Mouse (Mus musculus): ENCODE data around the gene Phlpp2. TPM values are rescaled to one million over a fixed set of nuclear protein-coding genes. Genes with fewer than 3 reads are reported as not detected.

Gene Phlpp2
- polyA plus RNA-seq, 1 experiment from 2014 or later: 3.7 TPM

DNA sequence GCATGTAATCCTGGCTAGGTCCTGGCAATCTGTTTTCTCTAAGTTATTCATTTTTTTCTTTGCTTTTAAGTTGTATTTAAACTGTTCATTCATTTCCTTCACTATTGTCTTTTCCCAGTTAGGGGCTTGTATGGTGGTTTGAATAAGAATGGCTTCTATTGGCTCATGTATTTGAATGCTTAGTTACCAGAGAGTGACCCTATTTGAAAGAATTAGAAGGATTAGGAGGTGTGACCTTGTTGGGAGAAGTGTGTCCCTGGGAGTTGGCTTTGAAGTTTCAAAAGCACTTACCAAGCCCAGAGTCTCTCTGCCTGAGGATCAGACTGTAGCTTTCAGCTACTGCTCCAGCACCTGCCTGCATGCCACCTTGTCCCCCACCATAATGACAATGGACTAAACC is 17.0 kb downstream of the Phlpp2 start:
- DNase-seq (ENCODE audit: low spot score): no peak
- no peaks in the 10 kb centered on the region for H3K9me3 ChIP-seq (ENCODE audit: control insufficient read depth, low read length)

DNA sequence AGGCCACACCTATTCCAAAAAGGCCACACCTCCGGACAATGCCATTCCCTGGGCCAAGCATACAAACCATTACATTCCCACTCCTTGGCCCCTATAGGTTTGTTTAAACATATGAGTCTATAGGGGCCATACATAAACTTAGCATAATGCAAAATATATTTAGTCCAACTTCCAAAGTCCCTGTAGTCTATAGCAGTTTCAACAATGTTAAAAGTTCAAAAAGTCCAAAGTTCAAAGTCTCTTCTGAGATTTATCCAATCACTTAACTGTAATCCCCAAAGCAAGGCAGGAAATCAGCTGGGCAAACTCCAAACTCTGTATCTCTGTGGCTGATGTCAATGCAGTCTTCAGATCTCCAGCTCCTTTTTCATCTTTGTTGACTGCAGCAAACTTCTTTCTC is 20.9 kb downstream of the Phlpp2 start:
- Histone ChIP-seq H3K27me3 (replicated peaks; ENCODE audit: control insufficient read depth, insufficient read depth, low read length) (no peaks in the 10 kb centered on the region), H3K27ac (ENCODE audit: low read depth, low read length) (no peak overlapping the region), H3K4me3 (ENCODE audit: low read depth, low read length) (no peak overlapping the region), H3K36me3 (ENCODE audit: control insufficient read depth, insufficient read depth, low read length) (peaks cover 7% of the 10 kb centered on the region), H3K4me2 (no peak overlapping the region), H3K9ac (ENCODE audit: low read depth, low read length) (no peak overlapping the region), H3K4me1 (replicated peaks; ENCODE audit: control insufficient read depth, insufficient read depth, low read length) (no peaks in the 10 kb centered on the region; the same call in 1 of the 2 replicates), H3K9me3 (ENCODE audit: control insufficient read depth, low read length) (no peaks in the 10 kb centered on the region)
- WGBS: 87% methylated on average over 1 of the region's 1 CpGs
- DNase-seq (ENCODE audit: low spot score): no peak
- ATAC-seq (replicated peaks; ENCODE audit: low FRiP score): no peak

More for the DNA sequence above, 17.0 kb downstream of the Phlpp2 start:
- H3K9ac ChIP-seq (ENCODE audit: low read depth, low read length): no peak overlapping the region
- no peak overlapping the region for H3K27ac ChIP-seq (ENCODE audit: low read depth, low read length)
- H3K4me1 ChIP-seq (replicated peaks; ENCODE audit: control insufficient read depth, insufficient read depth, low read length): no peaks in the 10 kb centered on the region; the same call in 1 of the 2 replicates
- H3K27me3 ChIP-seq (replicated peaks; ENCODE audit: control insufficient read depth, insufficient read depth, low read length): no peaks in the 10 kb centered on the region
- H3K36me3 ChIP-seq (ENCODE audit: control insufficient read depth, insufficient read depth, low read length): peaks cover 11% of the 10 kb centered on the region; the same call in 1 of the 2 replicates
- no peak overlapping the region for H3K4me3 ChIP-seq (ENCODE audit: low read depth, low read length)
- ATAC-seq (replicated peaks; ENCODE audit: low FRiP score): no peak
- H3K4me2 ChIP-seq: no peak overlapping the region

DNA sequence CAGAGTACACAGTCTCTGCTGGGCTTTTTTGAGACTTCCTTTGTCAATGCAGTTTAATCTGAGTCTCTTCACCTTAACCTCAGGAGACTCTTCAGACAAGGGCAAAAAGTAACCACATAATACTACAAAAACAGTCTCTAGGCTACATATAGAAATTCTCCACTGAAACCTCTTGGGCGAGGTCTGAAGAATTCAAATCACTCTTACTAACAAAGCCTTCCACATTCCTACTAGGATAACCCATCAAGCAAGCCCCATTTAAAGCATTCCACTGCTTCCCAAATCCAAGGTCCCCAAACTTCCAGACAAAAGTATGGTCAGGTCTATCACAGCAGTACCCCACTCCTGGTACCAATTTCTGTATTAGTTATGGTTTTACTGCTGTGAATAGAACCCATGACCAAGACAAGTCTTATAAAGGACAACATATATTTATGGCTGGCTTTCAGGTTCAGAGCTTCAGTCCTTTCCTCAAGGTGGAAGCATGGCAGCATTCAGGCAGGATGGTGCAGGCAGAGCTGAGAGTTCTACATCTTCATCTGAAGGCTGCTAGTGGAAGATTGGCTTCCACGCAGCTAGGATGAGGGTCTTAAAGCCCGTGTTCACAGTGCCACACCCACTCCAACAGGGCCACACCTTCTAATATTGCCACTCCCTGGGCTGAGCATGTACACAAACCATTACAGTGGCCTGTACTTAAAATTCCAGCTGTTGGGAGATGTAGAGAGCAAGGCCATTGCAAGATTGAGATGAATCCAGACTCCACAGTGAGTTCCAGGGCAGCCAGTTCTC is 22.6 kb downstream of the Phlpp2 start:
- Histone ChIP-seq H3K27ac (ENCODE audit: low read depth, low read length) (no peak overlapping the region), H3K4me3 (ENCODE audit: low read depth, low read length) (no peak overlapping the region), H3K9me3 (ENCODE audit: control insufficient read depth, low read length) (no peaks in the 10 kb centered on the region), H3K4me1 (replicated peaks; ENCODE audit: control insufficient read depth, insufficient read depth, low read length) (no peaks in the 10 kb centered on the region; the same call in 1 of the 2 replicates), H3K27me3 (replicated peaks; ENCODE audit: control insufficient read depth, insufficient read depth, low read length) (no peaks in the 10 kb centered on the region), H3K9ac (ENCODE audit: low read depth, low read length) (no peak overlapping the region), H3K4me2 (no peak overlapping the region), H3K36me3 (ENCODE audit: control insufficient read depth, insufficient read depth, low read length) (peaks cover 9% of the 10 kb centered on the region)
- ATAC-seq (replicated peaks; ENCODE audit: low FRiP score) (no peak), DNase-seq (ENCODE audit: low spot score) (no peak)
- WGBS: 75% methylated on average over 3 of the region's 3 CpGs

DNA sequence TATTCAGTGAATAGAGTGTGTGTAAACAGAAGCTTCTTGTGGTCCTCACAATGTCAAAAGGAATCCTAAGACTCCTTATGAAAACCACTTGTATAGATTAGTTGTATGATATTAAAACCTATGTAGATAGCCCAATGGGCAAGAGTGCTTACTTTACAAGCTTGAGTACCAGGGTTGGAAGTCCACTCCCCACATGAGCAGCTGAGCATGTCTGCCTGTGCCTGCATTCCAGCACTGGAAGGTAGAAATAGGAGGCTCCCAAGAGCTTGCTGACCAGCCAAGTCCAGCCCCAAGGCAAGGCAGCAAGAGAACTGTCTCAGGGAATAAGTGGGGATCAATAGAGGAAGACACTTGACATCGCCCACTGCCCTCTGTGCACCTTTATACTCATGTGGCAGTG is 26.3 kb downstream of the Phlpp2 start:
- no peaks in the 10 kb centered on the region for H3K4me1 ChIP-seq (replicated peaks; ENCODE audit: control insufficient read depth, insufficient read depth, low read length)
- ATAC-seq (replicated peaks; ENCODE audit: low FRiP score) (no peak), DNase-seq (ENCODE audit: low spot score) (no peak)
- no peaks in the 10 kb centered on the region for H3K9me3 ChIP-seq (ENCODE audit: control insufficient read depth, low read length)
- no peak overlapping the region for H3K4me3 ChIP-seq (ENCODE audit: low read depth, low read length)
- 93% methylated on average over 1 of the region's 1 CpGs for WGBS
- peaks cover 5% of the 10 kb centered on the region for H3K36me3 ChIP-seq (ENCODE audit: control insufficient read depth, insufficient read depth, low read length)
- no peaks in the 10 kb centered on the region for H3K27me3 ChIP-seq (replicated peaks; ENCODE audit: control insufficient read depth, insufficient read depth, low read length)
- H3K9ac ChIP-seq (ENCODE audit: low read depth, low read length): no peak overlapping the region
- no peak overlapping the region for H3K4me2 ChIP-seq
- H3K27ac ChIP-seq (ENCODE audit: low read depth, low read length): no peak overlapping the region

DNA sequence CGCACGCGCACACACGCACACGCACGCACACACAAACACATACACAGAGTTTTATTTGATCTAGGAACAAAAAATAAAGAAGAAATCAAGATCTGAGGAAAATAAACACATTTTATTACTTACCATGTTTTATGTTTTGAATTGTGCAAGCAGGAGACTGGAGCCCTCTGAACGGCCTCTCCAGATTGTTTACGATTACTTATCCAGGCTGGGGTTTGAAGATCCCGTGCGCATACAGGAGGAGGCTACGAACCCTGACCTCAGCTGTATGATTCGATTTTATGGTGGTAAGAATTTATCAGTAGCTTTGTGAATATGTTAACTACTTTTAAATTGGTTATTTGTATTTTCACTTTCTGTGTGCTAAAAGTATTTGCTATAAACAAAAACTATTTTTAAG is 27.0 kb downstream of the Phlpp2 start:
- 91% methylated on average over 12 of the region's 12 CpGs for WGBS
- Histone ChIP-seq H3K27ac (ENCODE audit: low read depth, low read length) (no peak overlapping the region), H3K36me3 (ENCODE audit: control insufficient read depth, insufficient read depth, low read length) (peaks cover 2% of the 10 kb centered on the region), H3K4me1 (replicated peaks; ENCODE audit: control insufficient read depth, insufficient read depth, low read length) (no peaks in the 10 kb centered on the region), H3K4me3 (ENCODE audit: low read depth, low read length) (no peak overlapping the region), H3K4me2 (no peak overlapping the region), H3K9me3 (ENCODE audit: control insufficient read depth, low read length) (no peaks in the 10 kb centered on the region), H3K9ac (ENCODE audit: low read depth, low read length) (no peak overlapping the region), H3K27me3 (replicated peaks; ENCODE audit: control insufficient read depth, insufficient read depth, low read length) (no peaks in the 10 kb centered on the region)
- ATAC-seq (replicated peaks; ENCODE audit: low FRiP score): no peak
- DNase-seq (ENCODE audit: low spot score): no peak

DNA sequence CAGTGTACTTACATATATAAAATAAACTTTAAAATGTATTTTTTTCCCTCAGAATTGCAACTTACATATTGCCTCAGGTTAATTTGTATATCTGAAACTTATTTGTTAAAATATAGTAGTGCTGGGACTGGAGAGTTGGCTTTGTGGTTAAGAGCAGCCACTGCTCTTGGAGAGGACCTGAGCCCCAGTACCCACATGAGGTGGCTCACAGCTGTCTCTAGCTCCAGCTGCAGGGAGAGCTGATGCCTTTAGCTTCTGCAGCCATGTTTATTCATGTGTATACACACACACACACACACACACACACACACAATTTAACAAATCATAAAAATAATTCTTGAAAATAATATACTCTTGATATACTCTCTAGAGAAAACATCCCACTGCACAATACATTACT is 34.0 kb downstream of the Phlpp2 start:
- ATAC-seq (replicated peaks; ENCODE audit: low FRiP score): no peak

DNA sequence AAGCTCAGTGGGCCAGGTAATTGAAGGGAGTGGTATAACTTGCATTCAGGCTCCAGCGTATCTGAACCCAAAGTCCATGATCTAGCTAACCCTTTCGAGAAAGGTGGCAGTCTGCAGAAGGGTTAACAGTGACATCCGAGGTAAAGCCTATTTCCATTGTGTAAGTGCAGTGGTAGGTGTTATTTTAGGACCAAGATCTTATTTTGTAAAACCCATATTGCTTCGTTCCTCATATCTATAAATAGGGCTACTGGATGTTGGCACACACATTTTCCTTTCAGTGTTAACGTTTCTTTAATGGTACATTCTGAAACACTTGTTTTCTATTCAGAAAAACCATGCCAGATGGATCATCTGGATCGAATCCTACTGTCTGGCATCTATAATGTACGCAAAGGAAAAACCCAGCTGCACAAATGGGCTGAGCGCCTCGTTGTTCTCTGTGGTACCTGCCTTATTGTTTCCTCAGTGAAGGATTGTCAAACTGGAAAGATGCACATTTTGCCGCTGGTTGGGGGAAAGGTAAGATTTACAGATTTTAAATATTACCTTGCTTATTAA is 35.6 kb downstream of the Phlpp2 start:
- ATAC-seq (replicated peaks; ENCODE audit: low FRiP score): no peak
- H3K36me3 ChIP-seq (ENCODE audit: control insufficient read depth, insufficient read depth, low read length): peaks cover 3% of the 10 kb centered on the region; the same call in 1 of the 2 replicates
- WGBS: 83% methylated on average over 10 of the region's 10 CpGs

More for the DNA sequence above, 34.0 kb downstream of the Phlpp2 start:
- H3K4me2 ChIP-seq: no peak overlapping the region
- no peaks in the 10 kb centered on the region for H3K27me3 ChIP-seq (replicated peaks; ENCODE audit: control insufficient read depth, insufficient read depth, low read length)
- no peak overlapping the region for H3K4me3 ChIP-seq (ENCODE audit: low read depth, low read length)
- H3K4me1 ChIP-seq (replicated peaks; ENCODE audit: control insufficient read depth, insufficient read depth, low read length): no peaks in the 10 kb centered on the region
- H3K9ac ChIP-seq (ENCODE audit: low read depth, low read length): no peak overlapping the region
- peaks cover under 1% of the 10 kb centered on the region; the same call in 1 of the 2 replicates for H3K36me3 ChIP-seq (ENCODE audit: control insufficient read depth, insufficient read depth, low read length)
- H3K9me3 ChIP-seq (ENCODE audit: control insufficient read depth, low read length): no peaks in the 10 kb centered on the region
- no peak overlapping the region for H3K27ac ChIP-seq (ENCODE audit: low read depth, low read length)
- no peak for DNase-seq (ENCODE audit: low spot score)

DNA sequence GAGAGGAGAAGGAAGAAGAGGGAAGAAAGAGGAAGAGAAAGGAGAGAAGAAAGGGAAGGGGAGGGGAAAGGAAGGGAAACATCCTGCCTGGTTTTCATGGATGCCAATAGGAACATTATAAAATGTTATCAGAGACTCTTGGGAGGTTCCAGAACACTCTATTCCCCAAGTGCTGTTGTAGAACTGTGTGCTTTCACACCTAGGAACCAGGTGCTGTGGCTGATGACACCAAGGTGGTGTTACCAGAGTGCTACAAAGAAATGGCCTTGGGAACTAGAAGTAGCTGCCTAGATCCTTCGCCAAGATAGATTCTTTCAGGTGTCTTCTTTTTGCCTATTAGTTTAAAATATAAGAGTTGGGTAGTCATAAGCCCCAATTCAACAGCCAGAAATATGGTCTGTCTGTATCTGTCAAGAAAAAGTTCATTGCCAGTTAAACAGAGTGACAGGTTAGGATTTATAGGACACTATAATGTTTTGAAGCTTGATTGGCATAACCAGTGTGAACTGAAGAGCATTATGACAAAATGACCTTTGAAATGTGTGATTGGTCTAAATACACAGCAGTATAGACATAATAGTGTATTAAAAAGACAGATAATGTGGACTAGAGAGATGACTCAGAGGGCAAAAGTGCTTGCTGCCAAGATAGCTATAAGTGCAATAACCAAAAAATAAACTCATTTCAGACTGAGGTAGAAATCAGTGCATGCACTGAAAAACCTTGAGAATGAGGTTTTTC is 36.8 kb downstream of the Phlpp2 start:
- Histone ChIP-seq H3K4me1 (replicated peaks; ENCODE audit: control insufficient read depth, insufficient read depth, low read length) (no peaks in the 10 kb centered on the region), H3K4me3 (ENCODE audit: low read depth, low read length) (no peak overlapping the region), H3K4me2 (no peak overlapping the region), H3K9me3 (ENCODE audit: control insufficient read depth, low read length) (no peaks in the 10 kb centered on the region), H3K36me3 (ENCODE audit: control insufficient read depth, insufficient read depth, low read length) (peaks cover 11% of the 10 kb centered on the region), H3K27me3 (replicated peaks; ENCODE audit: control insufficient read depth, insufficient read depth, low read length) (no peaks in the 10 kb centered on the region), H3K27ac (ENCODE audit: low read depth, low read length) (no peak overlapping the region), H3K9ac (ENCODE audit: low read depth, low read length) (no peak overlapping the region)
- no peak for DNase-seq (ENCODE audit: low spot score)
- WGBS: 90% methylated on average over 1 of the region's 1 CpGs
- no peak for ATAC-seq (replicated peaks; ENCODE audit: low FRiP score)

More for the DNA sequence above, 35.6 kb downstream of the Phlpp2 start:
- H3K4me2 ChIP-seq: no peak overlapping the region
- H3K9me3 ChIP-seq (ENCODE audit: control insufficient read depth, low read length): no peaks in the 10 kb centered on the region
- no peak for DNase-seq (ENCODE audit: low spot score)
- no peaks in the 10 kb centered on the region for H3K4me1 ChIP-seq (replicated peaks; ENCODE audit: control insufficient read depth, insufficient read depth, low read length)
- no peak overlapping the region for H3K9ac ChIP-seq (ENCODE audit: low read depth, low read length)
- H3K4me3 ChIP-seq (ENCODE audit: low read depth, low read length): no peak overlapping the region
- H3K27me3 ChIP-seq (replicated peaks; ENCODE audit: control insufficient read depth, insufficient read depth, low read length): no peaks in the 10 kb centered on the region
- H3K27ac ChIP-seq (ENCODE audit: low read depth, low read length): no peak overlapping the region
